Mouse (Mus musculus) spleen, postnatal 10 days (tissue): ENCODE data around the gene Hmgcl.
A peak's percentile ranks its signal among the peaks of the same experiment; 100 is the strongest.

ENCODE experiments used
- DNase-seq, 2 experiments: peaks; one replicate each; pipeline ENCODE4 v3.0.0; 2021 to 2022; ENCODE audit warnings: low spot score in 2 of 2

The Hmgcl gene

DNA sequence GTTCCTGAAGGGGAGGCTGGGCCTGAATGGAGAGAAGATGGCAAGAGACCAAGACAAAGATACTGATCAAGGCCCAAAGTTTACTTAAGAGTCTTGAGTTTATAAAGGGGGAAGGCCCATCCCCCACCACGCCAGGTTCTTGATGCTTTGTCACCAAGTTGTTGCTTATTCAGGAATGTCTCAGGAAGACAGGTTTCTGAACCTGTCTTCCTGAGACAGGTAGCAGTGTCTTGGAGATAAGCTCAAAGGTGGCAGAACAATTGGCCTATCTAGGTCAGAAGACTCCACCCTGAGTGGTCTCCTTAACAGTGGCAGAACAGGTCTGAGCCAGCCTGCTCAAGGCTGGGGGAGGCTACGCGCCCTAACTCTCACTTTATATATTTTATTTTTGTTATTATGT, 19.4 kb upstream of the Hmgcl start:
- no peak for DNase-seq

DNA sequence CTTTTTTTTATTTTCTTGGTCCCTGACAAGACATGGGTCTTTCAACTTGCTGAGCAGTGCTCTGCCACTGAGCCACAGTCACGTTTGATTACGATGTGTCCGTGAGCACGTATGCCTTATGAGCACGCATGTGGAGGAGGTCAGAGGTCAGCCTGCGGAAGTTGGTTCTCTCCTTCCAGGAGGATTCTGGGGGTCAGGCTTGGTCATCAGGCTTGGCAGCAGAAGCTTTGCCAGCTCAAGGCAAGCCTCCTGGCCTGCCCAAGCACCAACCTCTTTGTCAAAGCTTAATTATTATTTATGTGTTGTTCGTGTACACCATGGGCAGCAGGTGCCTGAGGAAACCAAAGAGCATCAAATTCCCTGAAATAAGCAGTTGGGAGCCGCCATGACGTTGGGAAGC, 17.9 kb upstream of the Hmgcl start:
- DNase-seq: no peak

DNA sequence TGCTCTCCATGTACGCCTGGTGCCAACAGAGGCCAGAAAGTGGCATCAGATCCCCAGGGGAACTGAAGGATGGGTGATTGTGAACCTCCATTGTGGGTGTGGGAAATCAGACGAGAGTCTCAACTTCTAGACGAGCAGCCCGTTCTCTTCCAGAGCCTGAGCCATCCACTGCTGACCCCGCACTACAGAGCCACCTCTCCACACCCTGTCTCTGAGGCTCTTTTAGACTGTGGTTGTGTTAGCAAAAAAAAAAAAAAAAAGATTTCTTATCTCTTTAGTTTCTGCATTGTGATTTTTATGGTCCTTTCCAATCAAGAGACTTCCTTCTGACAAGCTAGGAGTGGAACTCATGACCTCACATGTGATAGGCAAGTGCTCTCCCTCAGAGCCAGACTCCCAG, 16.8 kb upstream of the Hmgcl start:
- no peak for DNase-seq

DNA sequence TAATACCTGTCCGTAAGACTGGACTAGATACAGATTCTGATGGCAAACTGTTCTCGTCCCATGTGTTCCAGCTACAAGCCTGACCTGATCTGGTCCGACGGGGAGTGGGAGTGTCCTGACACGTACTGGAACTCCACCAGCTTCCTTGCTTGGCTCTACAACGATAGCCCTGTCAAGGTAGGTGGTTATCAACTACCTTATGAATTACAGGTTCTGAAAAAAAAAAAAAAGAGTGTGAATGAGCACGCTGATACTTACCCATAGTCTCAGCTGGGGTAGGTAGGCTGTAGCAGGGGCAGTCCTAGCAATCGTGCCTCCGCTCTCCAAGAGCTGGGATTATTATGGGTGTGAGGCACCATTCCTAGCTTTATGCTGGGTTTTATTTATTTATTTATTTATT, 16.4 kb upstream of the Hmgcl start:
- DNase-seq: no peak

DNA sequence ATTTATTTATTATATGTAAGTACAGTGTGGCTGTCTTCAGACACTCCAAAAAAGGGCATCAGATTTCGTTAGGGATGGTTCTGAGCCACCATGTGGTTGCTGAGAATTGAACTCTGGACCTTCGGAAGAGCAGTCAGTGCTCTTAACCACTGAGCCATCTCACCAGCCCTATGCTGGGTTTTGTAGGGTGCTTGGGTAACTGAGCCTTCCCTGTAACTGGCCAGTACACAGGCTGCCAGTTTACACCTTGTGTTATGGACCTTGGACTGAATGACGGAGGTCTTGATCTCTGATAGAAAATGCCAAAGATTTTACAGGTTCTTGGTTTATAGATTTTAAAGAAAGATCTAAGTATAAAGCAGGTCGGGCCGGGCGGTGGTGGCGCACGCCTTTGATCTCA, 16.0 kb upstream of the Hmgcl start:
- no peak for DNase-seq

DNA sequence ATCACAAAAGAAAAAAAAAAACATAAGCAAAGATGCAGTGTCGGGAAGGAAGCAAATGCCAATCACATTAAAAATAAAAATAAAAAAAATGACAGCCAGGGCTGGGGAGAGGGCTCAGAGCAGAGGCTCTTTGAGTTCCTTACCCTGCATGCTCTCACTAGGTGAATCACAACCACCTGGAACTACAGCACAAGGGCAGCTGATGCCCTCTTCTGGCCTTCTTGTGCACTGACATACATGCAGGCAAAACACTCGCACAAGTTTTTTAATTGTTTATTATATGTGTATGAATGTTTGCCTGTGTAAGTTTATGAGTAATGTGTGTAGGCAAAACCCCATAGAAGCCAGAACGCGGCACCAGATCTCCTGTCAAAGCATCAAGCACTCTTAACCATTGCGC, 14.4 kb upstream of the Hmgcl start:
- DNase-seq: no peak

DNA sequence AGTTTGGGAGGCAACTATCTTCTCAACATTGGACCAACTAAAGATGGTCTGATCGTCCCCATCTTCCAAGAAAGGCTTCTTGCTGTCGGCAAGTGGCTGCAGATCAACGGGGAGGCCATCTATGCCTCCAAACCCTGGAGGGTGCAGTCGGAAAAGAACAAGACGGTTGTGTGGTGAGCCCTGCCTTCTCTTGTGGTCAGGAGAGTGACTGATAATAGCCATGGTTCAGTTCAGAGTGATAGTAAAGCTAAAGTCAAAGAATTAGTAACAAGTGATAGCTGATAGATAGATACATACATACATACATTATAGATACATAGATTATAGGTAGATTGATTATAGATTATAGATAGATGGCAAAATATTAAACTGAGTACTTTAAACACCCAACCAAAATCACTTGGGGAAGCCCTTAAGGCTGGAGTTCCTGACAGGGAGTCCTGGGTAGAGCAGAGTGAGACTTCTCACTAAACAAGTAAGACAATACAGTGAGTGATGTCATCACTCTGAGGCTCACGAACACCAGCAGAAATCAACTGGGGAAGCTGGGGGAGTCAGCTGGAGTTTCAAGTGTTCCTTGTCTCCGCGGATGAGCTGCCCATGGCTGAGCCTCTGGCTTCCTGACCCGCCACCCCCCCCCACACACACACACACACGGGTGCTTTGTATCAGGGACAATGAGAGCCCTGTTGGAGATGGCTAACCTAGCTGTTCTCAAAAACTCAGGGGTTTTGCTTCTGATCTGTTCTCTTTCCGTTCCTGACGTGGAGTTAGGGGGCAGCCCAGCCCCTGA, 11.3 kb upstream of the Hmgcl start:
- no peak for DNase-seq

DNA sequence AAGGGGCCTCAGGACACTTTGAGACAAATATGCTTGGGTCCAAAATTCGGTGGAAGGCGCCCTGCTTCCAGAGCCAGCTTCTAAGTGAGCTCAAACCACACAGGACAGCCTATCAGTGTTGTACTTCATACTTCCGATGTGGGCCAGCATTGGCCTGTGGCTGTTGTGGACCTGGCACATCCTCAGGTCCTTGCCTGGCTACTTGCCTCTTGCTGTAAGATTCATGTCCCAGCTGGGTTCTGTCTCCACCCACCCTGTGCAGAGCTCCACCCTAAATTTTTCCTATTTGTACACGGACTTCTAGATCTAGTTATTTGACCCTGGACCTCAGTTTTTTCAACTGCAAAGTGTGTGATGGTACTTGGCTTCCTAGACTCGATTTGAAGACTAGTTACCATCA, 10.7 kb upstream of the Hmgcl start:
- DNase-seq: no peak

DNA sequence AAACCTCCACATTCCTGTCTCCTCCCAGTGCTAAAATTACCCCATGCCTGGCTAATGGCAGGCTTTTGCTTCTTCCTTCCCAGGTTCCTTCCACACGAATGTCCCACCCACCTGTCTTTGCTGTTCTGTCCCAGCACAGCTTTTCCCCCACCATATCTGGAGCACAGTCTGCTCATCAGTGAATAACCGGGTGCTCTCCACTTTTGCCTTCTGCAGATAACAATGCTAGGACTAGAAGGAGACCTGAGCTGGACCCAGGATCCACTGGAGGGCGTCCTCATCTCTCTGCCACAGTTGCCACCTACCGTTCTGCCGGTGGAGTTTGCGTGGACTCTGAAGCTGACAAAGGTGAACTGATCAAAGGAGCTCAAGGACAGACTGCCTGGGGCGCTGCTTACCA, 7.4 kb upstream of the Hmgcl start:
- DNase-seq: no peak

DNA sequence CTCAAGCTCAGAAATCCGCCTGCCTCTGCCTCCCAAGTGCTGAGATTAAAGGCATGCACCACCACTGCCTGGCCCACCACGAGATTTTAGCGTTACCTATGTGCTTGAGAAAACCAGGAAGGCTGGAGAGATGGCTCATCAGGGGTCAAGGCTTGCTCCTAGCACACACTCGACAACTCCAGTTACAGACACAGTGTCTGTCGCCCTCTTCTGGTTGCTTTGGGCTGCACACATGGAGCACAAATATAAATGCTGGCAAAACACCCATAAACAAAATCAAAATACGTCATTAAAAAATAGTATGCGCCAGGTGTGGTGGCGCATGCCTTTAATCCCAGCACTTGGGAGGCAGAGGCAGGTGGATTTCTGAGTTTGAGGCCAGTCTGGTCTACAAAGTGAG, 5.2 kb upstream of the Hmgcl start:
- DNase-seq: peak in 1 of 2 experiments; percentile 57

DNA sequence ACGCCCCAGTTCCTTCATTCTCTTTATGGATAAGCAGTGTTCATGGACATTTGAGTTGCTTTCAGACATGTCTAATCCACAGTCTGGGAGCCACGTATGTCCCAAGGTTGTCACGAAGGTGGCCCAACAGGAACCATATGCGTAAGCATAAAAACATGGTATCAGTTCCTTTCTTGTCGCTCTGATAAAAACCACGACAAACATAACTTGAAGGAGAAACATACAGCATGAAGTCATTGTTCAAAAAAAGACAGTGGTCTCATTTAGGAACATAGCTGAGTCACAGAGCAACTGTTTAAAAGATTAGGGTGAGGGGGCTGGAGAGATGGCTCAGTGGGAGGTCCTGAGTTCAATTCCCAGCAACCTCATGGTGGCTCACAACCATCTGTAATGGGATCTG, 4.1 kb upstream of the Hmgcl start:
- DNase-seq: no peak

DNA sequence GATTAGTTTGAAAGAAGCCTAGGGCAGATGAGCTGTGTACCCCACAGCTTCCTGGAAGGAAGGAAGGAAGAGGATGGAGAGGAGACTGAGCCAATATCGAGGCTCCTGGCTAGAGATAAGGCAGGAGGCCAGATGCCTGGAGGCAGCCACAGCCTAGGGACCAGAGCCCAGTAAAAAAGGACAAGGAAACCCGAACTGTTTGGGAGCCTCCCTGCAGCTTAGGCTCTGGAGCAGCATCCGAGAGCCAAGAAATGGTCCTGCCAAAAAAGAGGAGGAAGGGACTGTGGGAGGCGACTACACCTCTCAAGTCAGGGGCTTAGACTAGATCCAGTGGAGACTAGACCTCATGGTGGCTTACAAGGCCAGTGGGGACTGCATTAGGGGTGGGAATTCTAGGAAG, 2.9 kb upstream of the Hmgcl start:
- DNase-seq: no peak

DNA sequence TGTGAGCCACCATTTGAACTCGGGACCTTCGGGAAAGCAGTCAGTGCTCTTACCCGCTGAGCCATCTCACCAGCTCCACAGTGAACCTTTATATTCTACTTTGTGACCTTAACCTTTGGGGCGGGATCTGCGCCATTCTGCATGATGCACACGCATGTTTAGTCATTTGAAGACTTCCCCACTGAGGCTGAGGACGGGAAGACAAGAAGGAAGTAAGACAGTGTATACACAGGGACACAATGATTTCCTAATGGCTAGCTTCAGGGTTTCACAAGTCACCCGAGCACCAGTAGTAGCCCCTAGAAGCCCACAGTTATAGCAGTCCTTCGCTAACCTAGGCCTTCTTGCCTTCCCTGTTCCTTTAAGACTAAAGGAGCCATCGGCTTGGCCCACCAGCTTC, 542 bp upstream of the Hmgcl start:
- DNase-seq: no peak

DNA sequence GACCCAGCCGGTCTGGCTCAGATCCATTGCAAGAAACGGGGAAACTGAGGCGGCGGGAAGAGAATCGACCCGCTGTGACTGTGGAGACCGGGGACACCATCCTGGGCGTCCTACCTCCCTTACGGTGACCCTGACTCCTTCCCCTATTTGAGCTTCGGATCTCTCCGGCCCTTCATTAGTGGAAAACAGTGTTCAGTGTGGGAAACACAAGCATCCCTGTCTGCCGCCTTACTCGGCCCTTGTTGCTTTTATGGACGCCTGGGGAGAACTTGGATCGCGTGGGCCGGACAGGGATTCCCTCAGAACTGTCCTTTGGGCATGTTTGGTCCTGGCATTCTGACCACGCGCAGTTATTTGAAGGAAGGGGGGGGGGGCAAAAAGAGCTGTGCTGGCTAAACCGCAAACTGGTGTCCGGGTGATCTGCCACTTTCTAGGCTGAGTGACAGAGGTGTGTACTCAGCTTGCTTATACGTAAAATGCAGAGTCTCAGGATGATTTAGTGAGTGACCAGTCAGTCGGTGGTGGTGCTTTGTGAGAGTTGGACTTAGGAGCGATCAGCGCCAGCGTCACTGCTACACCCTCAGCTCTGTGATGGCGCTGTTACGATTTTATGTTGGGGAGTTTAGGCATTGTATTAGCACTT, 532 bp downstream of the Hmgcl start:
- DNase-seq: no peak

DNA sequence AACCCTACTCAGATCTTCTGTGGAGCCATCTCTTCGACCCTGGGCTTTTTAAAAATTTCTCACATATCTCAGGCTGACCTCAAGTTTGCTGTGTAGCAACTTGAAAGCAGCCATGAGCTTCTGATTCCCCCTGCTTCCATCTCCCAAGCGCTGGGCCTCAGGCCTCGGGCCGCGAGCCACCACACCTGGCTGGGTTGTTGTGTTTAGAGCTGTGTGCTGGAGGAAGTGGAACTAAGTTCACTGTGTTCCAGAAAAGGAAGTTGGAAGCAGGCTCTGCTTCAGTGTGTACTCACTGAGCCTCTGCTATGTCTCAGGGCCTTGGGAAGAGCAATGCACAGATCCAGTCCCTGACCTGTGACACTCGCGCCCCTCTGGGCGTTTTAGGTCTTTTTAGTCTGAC, 1.9 kb downstream of the Hmgcl start:
- no peak for DNase-seq

DNA sequence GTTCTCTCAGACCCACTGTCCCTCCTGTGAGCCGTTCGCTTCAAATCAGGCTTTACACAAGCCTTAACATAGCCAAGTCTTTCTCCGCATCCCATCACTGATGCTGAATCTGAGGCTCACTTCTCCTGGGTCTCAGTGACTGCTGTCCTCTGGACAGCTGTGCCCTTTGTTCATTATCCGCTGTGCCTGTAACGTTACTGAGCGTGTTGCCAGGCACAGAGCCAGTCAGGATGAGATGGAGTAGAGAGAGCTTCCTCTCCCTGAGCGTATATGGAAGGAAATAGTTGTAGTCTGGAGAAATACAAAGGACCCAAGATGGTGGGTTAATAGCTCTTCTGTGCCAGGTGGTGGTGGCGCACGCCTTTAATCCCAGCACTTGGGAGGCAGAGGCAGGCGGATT, 3.2 kb downstream of the Hmgcl start:
- no peak for DNase-seq

DNA sequence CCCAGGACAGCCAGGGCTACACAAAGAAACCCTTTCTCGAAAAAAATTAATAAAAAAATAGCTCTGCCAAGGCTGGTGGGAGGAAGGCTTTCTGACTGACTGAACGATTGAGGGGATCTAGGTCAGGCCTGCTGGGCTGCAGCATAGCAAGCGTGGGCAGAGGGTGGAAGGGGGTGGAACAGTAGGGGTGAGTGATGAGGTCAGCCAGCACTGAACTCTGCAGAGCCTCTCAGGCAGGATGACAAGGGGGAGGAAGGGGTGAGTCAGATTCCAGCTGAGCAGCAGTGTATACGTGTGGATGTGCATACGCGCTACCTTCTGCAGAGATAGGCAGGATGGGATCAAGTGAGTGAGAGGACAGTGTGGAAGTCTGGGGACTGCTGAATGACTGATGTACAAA, 3.7 kb downstream of the Hmgcl start:
- no peak for DNase-seq

DNA sequence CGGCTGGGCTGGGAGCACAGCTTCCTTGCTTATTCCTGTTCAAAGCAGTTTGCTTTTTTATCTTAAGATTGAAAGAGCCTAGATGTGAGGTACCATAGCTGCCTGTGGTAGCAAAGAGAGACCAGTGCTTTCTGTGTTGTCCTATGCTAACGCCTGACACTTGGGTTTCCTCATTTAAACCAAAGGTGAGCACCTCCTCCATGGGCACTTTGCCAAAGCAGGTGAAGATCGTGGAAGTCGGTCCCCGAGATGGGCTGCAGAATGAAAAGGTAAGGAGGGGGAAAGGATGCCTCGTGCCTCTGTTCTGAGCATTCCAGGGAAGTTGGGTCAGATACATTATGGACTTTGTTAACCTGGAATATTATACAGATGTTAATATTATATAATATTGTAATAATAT, 4.1 kb downstream of the Hmgcl start:
- DNase-seq: no peak

DNA sequence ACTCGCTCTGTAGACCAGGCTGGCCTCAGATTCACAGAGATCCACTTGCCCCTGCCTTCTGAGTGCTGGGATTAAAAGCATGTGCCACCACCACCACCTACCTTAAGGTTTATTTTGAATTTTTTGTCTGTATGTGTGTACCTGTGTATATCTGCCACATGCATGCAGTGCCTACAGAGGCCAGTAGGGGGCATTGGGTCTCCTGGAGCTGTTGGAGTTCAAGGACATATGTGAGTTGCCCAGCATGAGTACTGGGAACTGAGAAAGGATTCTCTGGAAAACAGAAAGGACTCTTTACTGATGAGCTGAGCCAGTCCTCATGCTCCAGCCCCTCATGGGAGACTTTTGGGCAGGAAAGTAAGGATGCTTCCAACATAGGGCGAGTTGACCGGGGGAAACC, 5.3 kb downstream of the Hmgcl start:
- no peak for DNase-seq

DNA sequence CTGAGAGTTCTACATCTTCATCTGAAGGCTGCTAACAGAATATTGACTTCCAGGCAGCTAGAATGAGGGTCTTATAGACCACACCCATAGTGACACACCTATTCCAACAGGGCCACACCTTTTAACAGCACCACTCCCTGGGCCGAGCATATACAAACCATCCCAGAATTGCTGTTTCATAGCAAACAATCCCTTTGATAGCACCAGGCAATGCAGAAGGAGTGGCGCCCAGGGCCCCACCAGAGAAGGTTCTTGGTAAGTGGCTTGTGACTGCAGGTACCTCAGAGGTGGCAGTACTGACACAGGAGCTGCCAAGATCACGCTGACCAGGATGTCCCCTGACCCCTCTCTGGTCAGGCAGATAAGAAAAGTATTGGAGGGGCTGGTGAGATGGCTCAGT, 6.9 kb downstream of the Hmgcl start:
- DNase-seq: no peak

DNA sequence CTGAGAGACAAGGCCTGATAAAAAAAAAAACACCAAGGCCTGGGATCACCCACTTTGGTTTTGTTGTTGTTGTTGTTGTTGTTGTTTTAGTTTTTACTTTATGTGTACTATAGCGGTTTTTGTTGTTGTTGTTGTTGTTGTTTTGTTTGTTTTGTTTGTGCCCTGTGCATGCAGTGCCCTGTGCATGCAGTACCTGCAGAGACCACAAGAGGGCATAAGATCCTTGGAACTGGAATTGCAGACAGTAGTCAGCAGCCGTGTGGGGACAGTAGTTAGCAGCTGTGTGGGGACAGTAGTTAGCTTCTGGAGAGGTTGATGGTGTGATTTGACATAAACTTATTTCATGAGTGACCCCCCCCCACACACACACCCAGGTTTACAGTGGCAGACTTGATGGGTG, 8.0 kb downstream of the Hmgcl start:
- DNase-seq: peak; percentile 83 to 89

DNA sequence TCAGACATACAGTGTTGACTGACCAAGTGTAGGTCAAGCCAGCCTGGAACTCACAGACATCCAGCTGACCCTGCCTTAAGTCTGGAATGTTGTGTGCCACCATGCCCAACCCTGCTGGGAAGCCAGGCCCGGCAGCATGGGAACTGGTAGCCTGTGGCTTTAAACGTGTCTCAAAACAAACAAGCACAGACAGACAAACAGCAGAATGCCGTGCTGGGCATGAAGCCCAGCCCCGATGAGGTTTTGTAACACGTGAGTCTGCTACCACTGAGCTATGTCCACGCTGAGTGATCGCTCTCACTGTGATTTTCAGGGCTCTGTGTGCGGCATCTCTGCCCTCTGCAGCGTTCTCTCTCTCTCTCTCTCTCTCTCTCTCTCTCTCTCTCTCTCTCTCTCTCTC, 9.6 kb downstream of the Hmgcl start:
- no peak for DNase-seq

DNA sequence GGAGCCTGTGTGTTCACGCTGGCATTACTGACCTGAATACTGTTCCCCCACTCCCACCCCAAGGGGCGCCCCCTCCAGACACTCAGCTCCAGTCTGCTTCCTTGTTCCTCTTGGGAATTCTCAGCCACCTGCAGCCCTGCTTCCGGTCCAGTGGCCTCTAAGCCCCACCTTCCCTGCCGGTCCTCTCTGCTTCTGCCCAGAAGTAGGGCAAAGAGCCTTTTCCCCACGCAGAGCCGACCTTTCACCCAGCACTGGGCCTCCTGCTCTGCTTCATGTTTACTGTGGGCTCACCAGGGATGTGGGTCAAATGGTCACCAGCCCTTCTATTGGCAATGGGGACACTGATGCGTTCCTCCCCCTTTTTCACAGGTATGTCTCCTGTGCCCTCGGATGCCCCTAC, 12.1 kb downstream of the Hmgcl start:
- no peak for DNase-seq

DNA sequence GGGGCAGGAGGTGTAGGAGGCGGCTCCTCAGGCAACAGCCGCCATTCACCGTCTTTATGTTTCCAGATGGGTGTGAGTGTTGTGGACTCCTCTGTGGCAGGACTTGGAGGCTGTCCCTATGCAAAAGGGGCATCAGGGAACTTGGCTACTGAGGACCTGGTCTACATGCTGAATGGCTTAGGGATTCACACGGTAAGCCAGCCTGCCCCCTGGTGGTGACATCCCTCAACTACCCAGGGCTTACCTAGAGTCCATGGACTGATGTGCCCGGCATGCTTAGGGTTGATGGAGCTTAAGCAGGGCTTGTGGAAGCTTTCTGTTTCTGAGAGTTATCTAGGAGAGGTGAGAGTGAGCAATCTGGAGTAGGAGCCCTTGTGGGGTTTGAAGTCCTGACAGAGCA, 14.5 kb downstream of the Hmgcl start:
- DNase-seq: peak; percentile 81 to 93
